Mouse (Mus musculus): ENCODE results near the gene H2-DMb1. TPM values are rescaled to one million over a fixed set of nuclear protein-coding genes. Genes with fewer than 3 reads are reported as not detected.

Gene H2-DMb1
- polyA plus RNA-seq, 1 experiment from 2014 or later, result 3.2 TPM

- Histone ChIP-seq H3K27ac (no peak overlapping the region), H3K4me1 (replicated peaks) (peaks cover 11% of the 10 kb centered on the region), H3K27me3 (replicated peaks) (peaks cover 33% of the 10 kb centered on the region), H3K9me3 (no peaks in the 10 kb centered on the region), H3K36me3 (no peaks in the 10 kb centered on the region), H3K4me2 (replicated peaks) (no peak overlapping the region), H3K9ac (no peak overlapping the region), H3K4me3 (replicated peaks) (no peak overlapping the region)
- WGBS, result 74% methylated on average over 6 of the region's 6 CpGs
- ATAC-seq, result no peak
Observed at GRCm38 (mm10) chr17:34188986-34189385, 36.1 kb downstream of the H2-DMb1 start.

DNA sequence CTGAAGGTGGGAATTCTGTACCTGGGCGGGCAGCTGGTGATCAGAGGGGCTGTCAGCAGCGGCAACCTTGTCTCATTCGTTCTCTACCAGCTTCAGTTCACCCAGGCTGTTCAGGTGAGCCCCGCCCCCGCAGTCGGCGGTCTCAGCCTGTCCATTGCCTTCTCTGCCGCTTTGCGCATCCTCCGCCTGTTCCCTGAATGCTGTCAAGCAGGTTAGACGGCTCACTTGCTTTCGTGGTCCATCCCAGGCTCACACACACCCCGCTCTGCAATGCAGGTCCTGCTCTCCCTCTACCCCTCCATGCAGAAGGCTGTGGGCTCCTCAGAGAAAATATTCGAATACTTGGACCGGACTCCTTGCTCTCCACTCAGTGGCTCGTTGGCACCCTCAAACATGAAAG lies 40.0 kb downstream of the H2-DMb1 start:
- peaks cover 9% of the 10 kb centered on the region for H3K4me1 ChIP-seq (replicated peaks)
- peaks cover 47% of the 10 kb centered on the region for H3K27me3 ChIP-seq (replicated peaks)
- ATAC-seq, result no peak
- no peak overlapping the region for H3K4me2 ChIP-seq (replicated peaks)
- no peak overlapping the region for H3K9ac ChIP-seq
- no peaks in the 10 kb centered on the region for H3K9me3 ChIP-seq
- WGBS, result 23% methylated on average over 16 of the region's 16 CpGs
- no peak overlapping the region for H3K27ac ChIP-seq
- no peak overlapping the region for H3K4me3 ChIP-seq (replicated peaks)
- no peaks in the 10 kb centered on the region for H3K36me3 ChIP-seq

DNA sequence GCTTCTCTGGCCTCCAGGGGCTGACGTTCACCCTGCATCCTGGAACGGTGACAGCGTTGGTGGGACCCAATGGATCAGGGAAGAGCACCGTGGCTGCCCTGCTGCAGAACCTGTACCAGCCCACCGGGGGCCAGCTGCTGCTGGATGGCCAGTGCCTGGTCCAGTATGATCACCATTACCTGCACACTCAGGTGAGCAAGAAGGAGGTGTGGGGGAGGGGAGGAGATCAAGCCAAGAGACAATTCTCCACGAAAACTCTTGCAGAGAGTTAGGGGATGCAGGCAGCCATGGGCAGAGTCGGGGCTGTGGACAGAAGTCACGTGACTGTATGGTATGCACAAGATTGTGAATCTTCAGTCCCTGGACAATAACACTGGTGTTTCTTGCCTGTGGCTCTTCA lies 40.6 kb downstream of the H2-DMb1 start:
- no peak overlapping the region for H3K4me3 ChIP-seq (replicated peaks)
- WGBS, result 50% methylated on average over 8 of the region's 8 CpGs
- no peaks in the 10 kb centered on the region for H3K9me3 ChIP-seq
- no peak overlapping the region for H3K9ac ChIP-seq
- no peak for ATAC-seq
- H3K27me3 ChIP-seq (replicated peaks), result peaks cover 48% of the 10 kb centered on the region
- H3K4me1 ChIP-seq (replicated peaks), result peaks cover 11% of the 10 kb centered on the region
- H3K27ac ChIP-seq, result no peak overlapping the region
- no peak overlapping the region for H3K4me2 ChIP-seq (replicated peaks)
- no peaks in the 10 kb centered on the region for H3K36me3 ChIP-seq

DNA sequence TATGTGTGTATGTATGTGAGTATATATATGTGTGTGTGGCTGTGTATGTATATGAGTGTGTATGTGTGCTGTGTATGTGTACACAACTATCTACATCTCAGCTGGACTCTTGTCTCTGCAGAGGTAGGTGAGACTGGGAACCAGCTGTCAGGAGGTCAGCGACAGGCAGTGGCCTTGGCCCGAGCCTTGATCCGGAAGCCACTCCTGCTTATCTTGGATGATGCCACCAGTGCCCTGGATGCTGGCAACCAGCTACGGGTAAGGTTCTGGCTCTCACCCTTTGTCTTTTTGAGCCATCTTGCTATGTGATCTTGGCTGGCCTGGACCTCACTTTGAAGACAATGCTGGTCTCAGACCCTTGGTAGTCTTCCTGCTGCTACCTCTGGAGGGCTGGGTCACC lies 41.9 kb downstream of the H2-DMb1 start:
- H3K9ac ChIP-seq, result no peak overlapping the region
- no peak for ATAC-seq
- no peak overlapping the region for H3K4me2 ChIP-seq (replicated peaks)
- H3K27ac ChIP-seq, result no peak overlapping the region
- no peaks in the 10 kb centered on the region for H3K9me3 ChIP-seq
- H3K27me3 ChIP-seq (replicated peaks), result peaks cover 55% of the 10 kb centered on the region
- H3K36me3 ChIP-seq, result no peaks in the 10 kb centered on the region
- 81% methylated on average over 4 of the region's 4 CpGs for WGBS
- H3K4me3 ChIP-seq (replicated peaks), result no peak overlapping the region
- peaks cover 11% of the 10 kb centered on the region for H3K4me1 ChIP-seq (replicated peaks)

GRCm38 (mm10) chr17:34196491-34196890 lies 43.6 kb downstream of the H2-DMb1 start:
- Histone ChIP-seq H3K4me3 (replicated peaks) (no peak overlapping the region), H3K27ac (no peak overlapping the region), H3K9ac (no peak overlapping the region), H3K27me3 (replicated peaks) (peaks cover 55% of the 10 kb centered on the region), H3K9me3 (no peaks in the 10 kb centered on the region), H3K36me3 (no peaks in the 10 kb centered on the region), H3K4me1 (replicated peaks) (peaks cover 11% of the 10 kb centered on the region), H3K4me2 (replicated peaks) (no peak overlapping the region)
- no peak for ATAC-seq
- 36% methylated on average over 12 of the region's 12 CpGs for WGBS

GRCm38 (mm10) chr17:34196941-34197894 lies 44.3 kb downstream of the H2-DMb1 start, which contains the start of gene Psmb8:
Gene Psmb8 (plus strand): TSS chr17:34197721.
- Histone ChIP-seq H3K9me3 (no peaks in the 10 kb centered on the region), H3K4me1 (replicated peaks) (peaks cover 11% of the 10 kb centered on the region), H3K9ac (peak within 1 kb of the TSS; percentile 29), H3K4me3 (replicated peaks) (peak within 1 kb of the TSS; percentile 39), H3K4me2 (replicated peaks) (peak within 1 kb of the TSS; percentile 92), H3K27me3 (replicated peaks) (peaks cover 50% of the 10 kb centered on the region), H3K36me3 (no peaks in the 10 kb centered on the region), H3K27ac (no peak within 1 kb of the TSS)
- 6% methylated on average over 41 of the region's 41 CpGs for WGBS
- ATAC-seq, result peak; percentile 94

GRCm38 (mm10) chr17:34197904-34198520 lies 45.1 kb downstream of the H2-DMb1 start:
- no peaks in the 10 kb centered on the region for H3K9me3 ChIP-seq
- ATAC-seq, result peak; percentile 66
- H3K9ac ChIP-seq, result peak overlapping the region; percentile 29
- no peaks in the 10 kb centered on the region for H3K36me3 ChIP-seq
- peaks cover 42% of the 10 kb centered on the region for H3K27me3 ChIP-seq (replicated peaks)
- H3K4me3 ChIP-seq (replicated peaks), result peak overlapping the region; percentile 39
- H3K27ac ChIP-seq, result no peak overlapping the region
- peak overlapping the region; percentile 92 for H3K4me2 ChIP-seq (replicated peaks)
- WGBS, result 3% methylated on average over 32 of the region's 32 CpGs
- H3K4me1 ChIP-seq (replicated peaks), result peaks cover 10% of the 10 kb centered on the region

- 9% methylated on average over 11 of the region's 11 CpGs for WGBS
- H3K4me1 ChIP-seq (replicated peaks), result peaks cover 10% of the 10 kb centered on the region
- H3K9me3 ChIP-seq, result no peaks in the 10 kb centered on the region
- no peak overlapping the region for H3K27ac ChIP-seq
- ATAC-seq, result 0 out of 2 replicates have a peak, but pooled peaks have one; percentile 15
- peak overlapping the region; percentile 92 for H3K4me2 ChIP-seq (replicated peaks)
- peak overlapping the region; percentile 39 for H3K4me3 ChIP-seq (replicated peaks)
- H3K36me3 ChIP-seq, result no peaks in the 10 kb centered on the region
- H3K9ac ChIP-seq, result peak overlapping the region; percentile 29
- H3K27me3 ChIP-seq (replicated peaks), result peaks cover 40% of the 10 kb centered on the region
Observed at GRCm38 (mm10) chr17:34198521-34198912, 45.6 kb downstream of the H2-DMb1 start.

DNA sequence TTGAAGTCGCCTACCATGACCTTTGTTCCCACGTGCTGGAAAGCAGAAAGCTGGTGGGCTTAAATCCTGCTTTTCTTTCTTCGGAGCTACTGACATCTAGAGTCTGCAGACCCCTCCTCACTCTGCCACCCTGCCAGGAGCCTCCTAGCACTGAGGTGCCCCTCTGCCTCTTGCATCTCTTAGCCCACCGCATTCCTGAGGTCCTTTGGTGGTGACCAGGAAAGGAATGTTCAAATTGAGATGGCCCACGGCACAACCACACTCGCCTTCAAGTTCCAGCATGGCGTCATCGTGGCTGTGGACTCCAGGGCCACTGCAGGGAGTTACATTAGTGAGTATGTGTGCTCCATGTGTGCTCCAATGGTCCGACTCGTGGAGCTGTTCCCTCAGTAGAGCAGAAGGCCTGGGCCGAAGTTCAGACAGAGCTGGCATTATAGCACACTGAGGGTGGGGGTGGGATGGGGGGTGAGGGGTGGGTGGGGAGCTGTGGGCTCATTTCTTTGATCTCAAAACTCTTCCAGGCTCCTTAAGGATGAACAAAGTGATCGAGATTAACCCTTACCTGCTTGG lies 46.3 kb downstream of the H2-DMb1 start:
- Histone ChIP-seq H3K27me3 (replicated peaks) (peaks cover 40% of the 10 kb centered on the region), H3K9me3 (no peaks in the 10 kb centered on the region), H3K4me2 (replicated peaks) (peak overlapping the region; percentile 92; the same call in 1 of the 2 replicates), H3K4me1 (replicated peaks) (peaks cover 10% of the 10 kb centered on the region), H3K4me3 (replicated peaks) (peak overlapping the region; percentile 39; the same call in 1 of the 2 replicates), H3K36me3 (no peaks in the 10 kb centered on the region), H3K27ac (no peak overlapping the region), H3K9ac (no peak overlapping the region)
- no peak for ATAC-seq
- WGBS, result 70% methylated on average over 12 of the region's 12 CpGs

- peaks cover 34% of the 10 kb centered on the region for H3K27me3 ChIP-seq (replicated peaks)
- no peaks in the 10 kb centered on the region for H3K36me3 ChIP-seq
- no peak overlapping the region for H3K4me2 ChIP-seq (replicated peaks)
- no peaks in the 10 kb centered on the region for H3K9me3 ChIP-seq
- H3K4me3 ChIP-seq (replicated peaks), result no peak overlapping the region
- peaks cover 12% of the 10 kb centered on the region for H3K4me1 ChIP-seq (replicated peaks)
- no peak overlapping the region for H3K9ac ChIP-seq
- H3K27ac ChIP-seq, result no peak overlapping the region
- WGBS, result 84% methylated on average over 10 of the region's 10 CpGs
- ATAC-seq, result no peak
Observed at GRCm38 (mm10) chr17:34200047-34200446, 47.2 kb downstream of the H2-DMb1 start.

- H3K27ac ChIP-seq, result no peak overlapping the region
- no peak overlapping the region for H3K4me3 ChIP-seq (replicated peaks)
- no peak for ATAC-seq
- 84% methylated on average over 16 of the region's 16 CpGs for WGBS
- peaks cover 36% of the 10 kb centered on the region for H3K27me3 ChIP-seq (replicated peaks)
- H3K9me3 ChIP-seq, result no peaks in the 10 kb centered on the region
- no peak overlapping the region for H3K4me2 ChIP-seq (replicated peaks)
- H3K36me3 ChIP-seq, result no peaks in the 10 kb centered on the region
- H3K9ac ChIP-seq, result no peak overlapping the region
- H3K4me1 ChIP-seq (replicated peaks), result peaks cover 18% of the 10 kb centered on the region
Observed at GRCm38 (mm10) chr17:34200772-34201505, 48.1 kb downstream of the H2-DMb1 start.

Measured in intestine, embryonic 15.5 days (tissue).